In genomic region chr4:117397128-117397527, GRCm38 (mm10) we compare ENCODE assay signal across 9 mouse cellular contexts.
"Had no signal": no experiment of that assay in that cellular context is flagged by ENCODE, and none has a peak within 500 bp of the region (broad histone marks: within the 10 kb centered on the region; RNA-seq: fewer than 3 reads in every experiment).

No protein-coding gene starts in this region.

- DNase-seq: kidney, adult 2 months; kidney, postnatal 36 days; left cerebral cortex, postnatal 4 days; lung, adult 18-20 months; lung, postnatal 4 days; midbrain, embryonic 14.5 days; spleen, adult 18-20 months; thymus, adult 2 months; thymus, postnatal 25 days had no signal
